Mouse (Mus musculus): ENCODE data around the gene Spesp1.

The Spesp1 gene

GRCm38 (mm10) chr9:62245612-62246379 is 36.2 kb downstream of the Spesp1 start:
- DNase-seq (ENCODE audit: low read depth, low spot score): no peak

DNA sequence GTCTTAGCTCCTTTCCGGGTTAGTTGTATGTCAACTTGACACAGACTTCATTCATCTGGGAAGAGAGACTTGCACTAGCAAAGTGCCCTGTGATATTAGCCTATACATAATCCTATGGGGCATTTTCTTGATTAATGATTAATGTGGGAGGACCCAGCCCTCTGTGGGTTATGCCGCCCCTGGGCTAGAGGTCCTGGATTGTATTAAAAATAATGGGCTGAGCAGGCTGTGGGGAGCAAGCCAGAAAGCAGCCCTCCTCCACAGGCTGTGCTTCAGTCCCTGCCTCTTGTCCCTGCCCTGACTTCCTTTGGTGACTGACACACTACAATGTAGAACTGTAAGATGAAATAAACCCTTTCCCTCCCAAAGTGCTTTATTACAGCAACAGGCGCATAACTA is 37.4 kb downstream of the Spesp1 start:
- no peak for DNase-seq (ENCODE audit: low read depth, low spot score)

DNA sequence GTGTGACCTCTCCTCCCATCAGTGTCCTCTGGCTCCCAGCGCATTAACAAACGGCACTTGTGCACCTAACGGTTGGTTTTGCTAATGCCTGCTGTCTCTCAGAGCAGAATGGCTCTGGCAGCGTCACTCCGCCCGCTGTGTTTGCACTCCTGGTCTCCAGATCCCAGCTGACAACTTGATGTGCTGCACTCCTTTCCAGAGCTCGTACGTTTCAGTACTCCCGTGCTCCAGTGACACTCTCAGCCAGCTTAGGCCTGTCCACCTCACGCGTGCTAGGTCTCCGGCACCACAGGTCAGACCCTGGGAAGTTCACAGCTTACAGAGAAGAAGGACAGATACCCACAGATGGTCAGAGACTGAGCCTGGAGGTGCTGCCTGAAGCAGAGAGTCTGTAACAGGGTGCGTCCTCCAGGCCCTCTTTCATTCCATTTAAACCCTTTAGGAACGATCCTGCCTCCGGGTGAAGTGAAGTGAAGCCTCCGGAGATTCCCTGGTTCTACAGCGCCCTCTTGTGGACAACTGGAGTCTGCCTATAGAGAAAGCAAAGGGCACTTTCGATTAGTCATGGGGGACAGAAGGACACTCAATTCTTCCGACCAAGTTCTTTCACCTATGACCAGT is 37.9 kb downstream of the Spesp1 start:
- peak; percentile 68 for DNase-seq (ENCODE audit: low read depth, low spot score)

DNA sequence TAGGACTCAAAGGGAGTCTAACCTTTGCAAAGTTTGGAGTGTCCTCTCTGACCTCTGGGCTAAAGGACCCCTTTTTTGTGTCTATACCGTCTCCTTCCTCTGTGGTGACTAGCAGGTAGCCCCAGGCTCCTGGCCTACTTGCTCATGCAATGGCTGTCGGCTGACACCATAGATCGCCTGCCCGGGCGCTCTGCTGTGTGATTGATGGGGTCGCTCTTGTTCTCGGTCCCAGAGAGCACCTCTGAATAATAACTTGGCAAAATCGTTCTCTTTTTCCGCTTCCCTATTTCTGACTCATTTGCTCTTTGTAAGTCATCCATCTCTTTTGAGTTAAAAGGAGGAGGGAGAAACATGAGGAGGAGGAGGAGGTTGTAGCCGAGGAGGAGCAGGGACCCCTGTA is 42.0 kb downstream of the Spesp1 start:
- no peak for DNase-seq (ENCODE audit: low read depth, low spot score)

- no peak for DNase-seq (ENCODE audit: low read depth, low spot score)
These were observed 44.5 kb downstream of the Spesp1 start for GRCm38 (mm10) chr9:62237381-62237980.

GRCm38 (mm10) chr9:62235501-62235900 is 46.5 kb downstream of the Spesp1 start:
- DNase-seq (ENCODE audit: low read depth, low spot score): no peak

GRCm38 (mm10) chr9:62232649-62233048 is 49.4 kb downstream of the Spesp1 start:
- no peak for DNase-seq (ENCODE audit: low read depth, low spot score)

DNA sequence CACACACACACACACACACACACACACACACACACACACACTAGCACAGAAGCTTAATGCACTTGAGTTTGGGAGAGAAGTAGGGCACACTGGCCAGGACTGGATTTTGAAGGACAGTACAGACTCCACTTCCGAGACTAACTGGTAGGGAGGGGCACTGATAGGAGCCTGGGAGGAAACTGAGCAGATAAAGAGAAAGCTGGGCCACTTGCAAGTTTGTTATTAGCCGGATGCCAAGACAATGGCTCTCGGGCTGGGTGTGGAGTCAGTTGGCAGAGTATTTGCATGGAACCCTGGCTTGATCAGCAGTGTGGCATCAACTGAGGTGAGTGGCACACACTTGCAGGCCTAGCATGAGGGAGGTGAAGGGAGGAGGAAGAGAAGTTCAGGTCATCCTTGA is 51.0 kb downstream of the Spesp1 start:
- no peak for DNase-seq (ENCODE audit: low read depth, low spot score)

DNA sequence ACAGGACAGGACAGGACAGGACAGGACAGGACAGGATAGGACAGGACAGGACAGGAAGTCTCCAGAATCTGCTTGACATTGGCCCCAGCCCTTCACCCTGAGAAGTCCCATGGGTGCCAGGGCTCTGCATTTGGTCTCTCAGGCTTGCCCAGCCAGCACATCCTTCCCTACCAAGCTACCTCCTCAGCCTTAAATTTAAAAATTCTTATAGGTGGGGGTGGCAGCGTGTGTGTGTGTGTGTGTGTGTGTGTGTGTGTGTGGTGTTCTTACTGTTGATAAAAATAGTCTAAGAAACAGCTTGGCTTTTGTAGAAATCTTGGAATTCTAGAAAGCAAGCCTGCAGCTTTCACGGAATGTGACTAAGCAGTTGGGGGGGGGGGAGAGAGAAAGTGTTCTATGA is 52.0 kb downstream of the Spesp1 start:
- no peak for DNase-seq (ENCODE audit: low read depth, low spot score)

GRCm38 (mm10) chr9:62222481-62222880 is 59.5 kb downstream of the Spesp1 start:
- peak; percentile 77 for DNase-seq (ENCODE audit: low read depth, low spot score)

DNA sequence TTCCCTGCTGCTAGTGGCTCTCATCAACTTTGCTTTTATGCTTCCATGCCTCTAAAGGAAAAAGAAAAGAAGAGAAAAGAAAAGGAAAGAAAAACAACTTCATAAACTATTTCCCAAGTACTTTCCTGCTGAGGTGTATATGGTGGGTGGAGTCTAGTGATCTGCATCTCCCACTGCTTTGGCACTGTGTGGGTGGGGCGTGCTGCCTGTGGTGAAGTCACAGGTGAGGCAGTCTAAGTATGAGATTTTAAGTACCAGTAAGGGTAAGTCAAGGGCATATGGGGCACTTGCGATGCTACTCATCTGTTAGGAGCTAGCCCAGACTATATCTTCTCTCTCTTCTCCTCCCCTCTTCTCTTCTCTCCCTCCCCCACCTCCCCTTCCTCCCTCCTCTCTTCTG is 60.0 kb downstream of the Spesp1 start:
- DNase-seq (ENCODE audit: low read depth, low spot score): no peak

Measured in telencephalon, adult 2 months (tissue).